20 mouse cellular contexts compared by ENCODE assay signal in genomic region chr4:129128582-129129338, GRCm38 (mm10). TPM values are rescaled to one million over a fixed set of nuclear protein-coding genes. Genes with fewer than 3 reads are reported as not detected.
DNase-seq lines count a peak whose midpoint lies in the region; ATAC-seq lines count a peak whose summit lies in the region.
"Had no signal": no experiment of that assay in that cellular context is flagged by ENCODE, and none has a peak within 500 bp of the region (broad histone marks: within the 10 kb centered on the region; RNA-seq: fewer than 3 reads in every experiment).

No protein-coding gene starts in this region.

- peak; percentile 89 for DNase-seq in heart, adult 11 months
- DNase-seq in heart, adult 8-10 months (ENCODE audit: low spot score), result no peak
- no peak for DNase-seq in midbrain, embryonic 10.5 days (ENCODE audit: low spot score)
- peak; percentile 64 for DNase-seq in MN1 (ENCODE audit: low spot score)
- no peak for DNase-seq in embryonic facial prominence, embryonic 14.5 days (ENCODE audit: low spot score)
- no peak for DNase-seq in adrenal gland, postnatal 36 days
- no peak for DNase-seq in adrenal gland, postnatal 14 days
- DNase-seq: adrenal gland, postnatal 25 days; cerebellum, postnatal 36 days; gastrocnemius, postnatal 14 days; heart, postnatal 4 days; kidney, postnatal 14 days; lung, postnatal 14 days; spleen, adult 18-20 months had no signal

- H3K27me3 ChIP-seq in midbrain, embryonic 13.5 days, result peaks cover 38% of the 10 kb centered on the region
- H3K27me3 ChIP-seq in midbrain, embryonic 10.5 days (ENCODE audit: low read depth, poor library complexity, severe bottlenecking), result peaks cover 71% of the 10 kb centered on the region
- peaks cover 13% of the 10 kb centered on the region for H3K27me3 ChIP-seq in embryonic facial prominence, embryonic 14.5 days (replicated peaks; ENCODE audit: control insufficient read depth, insufficient read depth, low read length)

- peak; percentile 39; the same call in 1 of the 2 replicates for ATAC-seq in midbrain, embryonic 13.5 days
- ATAC-seq in embryonic facial prominence, embryonic 14.5 days (ENCODE audit: low read depth), result peak; percentile 31; the same call in 1 of the 2 replicates

- H3K9ac ChIP-seq in midbrain, embryonic 13.5 days (replicated peaks), result no peak overlapping the region; the same call in 1 of the 2 replicates
- H3K9ac ChIP-seq in embryonic facial prominence, embryonic 14.5 days (ENCODE audit: low read depth, low read length), result no peak overlapping the region
- H3K9ac ChIP-seq: heart, embryonic 12.5 days had no signal

- WGBS in midbrain, embryonic 13.5 days, result 63% methylated on average over 13 of the region's 13 CpGs
- 66% methylated on average over 13 of the region's 13 CpGs for WGBS in midbrain, embryonic 10.5 days
- WGBS in embryonic facial prominence, embryonic 14.5 days, result 53% methylated on average over 13 of the region's 13 CpGs

- H3K9me3 ChIP-seq in midbrain, embryonic 13.5 days, result no peaks in the 10 kb centered on the region
- no peaks in the 10 kb centered on the region for H3K9me3 ChIP-seq in midbrain, embryonic 10.5 days (replicated peaks)
- no peaks in the 10 kb centered on the region for H3K9me3 ChIP-seq in embryonic facial prominence, embryonic 14.5 days (ENCODE audit: control insufficient read depth, low read length)
- H3K9me3 ChIP-seq: embryonic facial prominence, embryonic 12.5 days; G1E; heart, embryonic 12.5 days had no signal

- no peak overlapping the region for H3K4me2 ChIP-seq in midbrain, embryonic 13.5 days (replicated peaks)
- no peak overlapping the region for H3K4me2 ChIP-seq in embryonic facial prominence, embryonic 14.5 days (ENCODE audit: low read depth, low read length)
- H3K4me2 ChIP-seq: embryonic facial prominence, embryonic 12.5 days; heart, embryonic 12.5 days had no signal

- H3K4me1 ChIP-seq in midbrain, embryonic 13.5 days (replicated peaks), result peaks cover 54% of the 10 kb centered on the region
- peaks cover 53% of the 10 kb centered on the region for H3K4me1 ChIP-seq in midbrain, embryonic 10.5 days
- H3K4me1 ChIP-seq in embryonic facial prominence, embryonic 14.5 days (ENCODE audit: control insufficient read depth, insufficient read depth, low read length), result peaks cover 19% of the 10 kb centered on the region

- no peaks in the 10 kb centered on the region for H3K36me3 ChIP-seq in midbrain, embryonic 13.5 days
- no peaks in the 10 kb centered on the region for H3K36me3 ChIP-seq in midbrain, embryonic 10.5 days
- H3K36me3 ChIP-seq in embryonic facial prominence, embryonic 14.5 days (ENCODE audit: control insufficient read depth, insufficient read depth, low read length), result no peaks in the 10 kb centered on the region
- H3K36me3 ChIP-seq: embryonic facial prominence, embryonic 12.5 days; G1E; heart, embryonic 12.5 days had no signal

- H3K27ac ChIP-seq in midbrain, embryonic 13.5 days, result no peak overlapping the region
- no peak overlapping the region for H3K27ac ChIP-seq in midbrain, embryonic 10.5 days (replicated peaks)
- H3K27ac ChIP-seq in embryonic facial prominence, embryonic 14.5 days (replicated peaks; ENCODE audit: low read depth, low read length), result no peak overlapping the region
- H3K27ac ChIP-seq: embryonic facial prominence, embryonic 12.5 days had no signal

- H3K4me3 ChIP-seq in midbrain, embryonic 13.5 days (replicated peaks), result no peak overlapping the region
- no peak overlapping the region for H3K4me3 ChIP-seq in midbrain, embryonic 10.5 days
- no peak overlapping the region for H3K4me3 ChIP-seq in embryonic facial prominence, embryonic 14.5 days (ENCODE audit: low read depth, low read length)
- H3K4me3 ChIP-seq: embryonic facial prominence, embryonic 12.5 days; heart, embryonic 12.5 days had no signal

RNA-seq across cellular contexts. Expression of gene Hpca, which starts 6.9 kb away (rescaled TPM):
- under 1 TPM in 3 of 4 experiments, not detected in 1; 0.22 to 0.44 (median 0.33) TPM for total RNA-seq in heart, adult 8-10 months (2022)
- polyA plus RNA-seq in midbrain, embryonic 13.5 days (2015; fragmentation: Nextera tagmentation; extraction: Ambion mirVana), result 17.1 and 17.9 TPM in 2 replicates
- 1.4 and 2.4 TPM in 2 replicates for polyA plus RNA-seq in midbrain, embryonic 10.5 days (2016; fragmentation: Nextera tagmentation; extraction: Ambion mirVana)
- 3.6 and 4.9 TPM in 2 replicates for polyA plus RNA-seq in embryonic facial prominence, embryonic 14.5 days (2014; fragmentation: Nextera tagmentation; extraction: Ambion mirVana)
- total RNA-seq in adrenal gland, postnatal 36 days (2021), result 1 to 10 TPM; 1.2 to 1.3 TPM
- 1.2 and 5.1 TPM in 2 replicates for total RNA-seq in adrenal gland, postnatal 14 days (2021)
- total RNA-seq: G1E; megakaryocyte-erythroid progenitor cell, adult 5-6 weeks had no signal
- polyA plus RNA-seq: G1E had no signal

RNA-seq across cellular contexts. Expression of gene Fndc5, which starts 8.0 kb away (rescaled TPM):
- total RNA-seq in heart, adult 8-10 months (2022), result 100 to 1,000 TPM; 334 to 410 (median 360) TPM
- polyA plus RNA-seq in midbrain, embryonic 13.5 days (2015; fragmentation: Nextera tagmentation; extraction: Ambion mirVana), result 1.9 and 2.0 TPM in 2 replicates
- 0.50 and 0.78 TPM in 2 replicates for polyA plus RNA-seq in midbrain, embryonic 10.5 days (2016; fragmentation: Nextera tagmentation; extraction: Ambion mirVana)
- 28.4 and 29.1 TPM in 2 replicates for polyA plus RNA-seq in embryonic facial prominence, embryonic 14.5 days (2014; fragmentation: Nextera tagmentation; extraction: Ambion mirVana)
- total RNA-seq in adrenal gland, postnatal 36 days (2021), result 1 to 10 TPM; 2.2 to 7.2 TPM
- total RNA-seq in adrenal gland, postnatal 14 days (2021), result 13.1 and 18.0 TPM in 2 replicates

RNA-seq across cellular contexts. Expression of gene Tmem54, which starts 23.4 kb away (rescaled TPM):
- not detected for total RNA-seq in heart, adult 8-10 months (2022)
- not detected in 2 replicates for polyA plus RNA-seq in midbrain, embryonic 13.5 days (2015; fragmentation: Nextera tagmentation; extraction: Ambion mirVana)
- 1.0 and 2.1 TPM in 2 replicates for polyA plus RNA-seq in midbrain, embryonic 10.5 days (2016; fragmentation: Nextera tagmentation; extraction: Ambion mirVana)
- polyA plus RNA-seq in embryonic facial prominence, embryonic 14.5 days (2014; fragmentation: Nextera tagmentation; extraction: Ambion mirVana), result 6.9 and 8.4 TPM in 2 replicates
- not detected for total RNA-seq in adrenal gland, postnatal 36 days (2021)
- total RNA-seq in adrenal gland, postnatal 14 days (2021), result not detected in 2 replicates
- total RNA-seq: adrenal gland, postnatal 25 days; G1E; gastrocnemius, postnatal 14 days; heart, postnatal 4 days; layer of hippocampus, postnatal 25 days; megakaryocyte-erythroid progenitor cell, adult 5-6 weeks had no signal
- polyA plus RNA-seq: G1E had no signal

Comparison
In these comparisons a context has a peak if more than half of its experiments do, and no peak if none do; other contexts are left out.
1. DNase-seq: peak in heart, adult 11 months (single experiment) and MN1 (single experiment); none in heart, adult 8-10 months (single experiment), midbrain, embryonic 10.5 days (single experiment), embryonic facial prominence, embryonic 14.5 days (single experiment), adrenal gland, postnatal 36 days (0 of 2) and adrenal gland, postnatal 14 days (single experiment).
2. RNA of gene Fndc5, which starts 8.0 kb away (total RNA-seq): 334 to 410 TPM in heart, adult 8-10 months; 13.1 to 18.0 TPM in adrenal gland, postnatal 14 days and 2.2 to 7.2 TPM in adrenal gland, postnatal 36 days; every median in the first group is over 10 times any median in the second.